Mouse (Mus musculus): ENCODE results near the gene Prss35.

The Prss35 gene

GRCm38 (mm10) chr9:86799099-86799498, 55.6 kb downstream of the Prss35 start:
- no peak for DNase-seq (ENCODE audit: low spot score)

GRCm38 (mm10) chr9:86800600-86801163, 57.2 kb downstream of the Prss35 start:
- DNase-seq (ENCODE audit: low spot score): no peak

All from ovary, adult 18-20 months (tissue).